Mouse (Mus musculus): Measurements from ENCODE around the gene Ccdc93.

Gene Ccdc93

GRCm38 (mm10) chr1:121430938-121431928 is at the start of gene Ccdc93:
Gene Ccdc93 (plus strand): TSS chr1:121431049.
- DNase-seq (ENCODE audit: low spot score) = peak; percentile 100

GRCm38 (mm10) chr1:121381562-121381961 is 49.3 kb upstream of the Ccdc93 start:
- DNase-seq (ENCODE audit: low spot score) = no peak

GRCm38 (mm10) chr1:121388312-121388711 is 42.5 kb upstream of the Ccdc93 start:
- no peak for DNase-seq (ENCODE audit: low spot score)

- DNase-seq (ENCODE audit: low spot score) = no peak
Measured at GRCm38 (mm10) chr1:121388732-121389131, 42.1 kb upstream of the Ccdc93 start.

- no peak for DNase-seq (ENCODE audit: low spot score)
Measured at GRCm38 (mm10) chr1:121389574-121389973, 41.3 kb upstream of the Ccdc93 start.

GRCm38 (mm10) chr1:121390003-121390402 is 40.8 kb upstream of the Ccdc93 start:
- DNase-seq (ENCODE audit: low spot score) = no peak

- no peak for DNase-seq (ENCODE audit: low spot score)
Measured at GRCm38 (mm10) chr1:121390421-121390820, 40.4 kb upstream of the Ccdc93 start.

- DNase-seq (ENCODE audit: low spot score) = no peak
Measured at GRCm38 (mm10) chr1:121390855-121391254, 40.0 kb upstream of the Ccdc93 start.

GRCm38 (mm10) chr1:121393117-121393516 is 37.7 kb upstream of the Ccdc93 start:
- DNase-seq (ENCODE audit: low spot score) = no peak

- peak; percentile 18 for DNase-seq (ENCODE audit: low spot score)
Measured at GRCm38 (mm10) chr1:121394764-121395163, 36.1 kb upstream of the Ccdc93 start.

- DNase-seq (ENCODE audit: low spot score) = no peak
Measured at GRCm38 (mm10) chr1:121396501-121396900, 34.3 kb upstream of the Ccdc93 start.

GRCm38 (mm10) chr1:121398231-121398630 is 32.6 kb upstream of the Ccdc93 start:
- DNase-seq (ENCODE audit: low spot score) = no peak

- no peak for DNase-seq (ENCODE audit: low spot score)
Measured at GRCm38 (mm10) chr1:121398986-121399881, 31.6 kb upstream of the Ccdc93 start.

GRCm38 (mm10) chr1:121400243-121400642 is 30.6 kb upstream of the Ccdc93 start:
- no peak for DNase-seq (ENCODE audit: low spot score)

GRCm38 (mm10) chr1:121419084-121419483 is 11.8 kb upstream of the Ccdc93 start:
- no peak for DNase-seq (ENCODE audit: low spot score)

GRCm38 (mm10) chr1:121419569-121420265 is 11.1 kb upstream of the Ccdc93 start:
- no peak for DNase-seq (ENCODE audit: low spot score)

GRCm38 (mm10) chr1:121430183-121430937 is 489 bp upstream of the Ccdc93 start:
- no peak for DNase-seq (ENCODE audit: low spot score)

GRCm38 (mm10) chr1:121435981-121436380 is 5.1 kb downstream of the Ccdc93 start:
- no peak for DNase-seq (ENCODE audit: low spot score)

GRCm38 (mm10) chr1:121440535-121441381 is 9.9 kb downstream of the Ccdc93 start:
- DNase-seq (ENCODE audit: low spot score) = peak; percentile 69

GRCm38 (mm10) chr1:121444147-121444546 is 13.3 kb downstream of the Ccdc93 start:
- DNase-seq (ENCODE audit: low spot score) = no peak
